Mouse (Mus musculus): ENCODE results near the gene Srp68.
A peak's percentile ranks its signal among the peaks of the same experiment; 100 is the strongest.

Gene Srp68

GRCm38 (mm10) chr11:116250898-116251297, 23.1 kb downstream of the Srp68 start:
- DNase-seq (ENCODE audit: low read depth in 2 of 2, low spot score in 2 of 2): no peak

- DNase-seq (ENCODE audit: low read depth in 2 of 2, low spot score in 2 of 2): no peak
Observed at GRCm38 (mm10) chr11:116247502-116248222, 26.4 kb downstream of the Srp68 start.

GRCm38 (mm10) chr11:116245616-116246015, 28.4 kb downstream of the Srp68 start:
- no peak for DNase-seq (ENCODE audit: low read depth in 2 of 2, low spot score in 2 of 2)

GRCm38 (mm10) chr11:116244580-116244979, 29.4 kb downstream of the Srp68 start:
- DNase-seq (ENCODE audit: low read depth in 2 of 2, low spot score in 2 of 2): no peak

- no peak for DNase-seq (ENCODE audit: low read depth in 2 of 2, low spot score in 2 of 2)
Observed at GRCm38 (mm10) chr11:116241744-116242235, 32.2 kb downstream of the Srp68 start.

- DNase-seq (ENCODE audit: low read depth in 2 of 2, low spot score in 2 of 2): no peak
Observed at GRCm38 (mm10) chr11:116239797-116240196, 34.2 kb downstream of the Srp68 start.

GRCm38 (mm10) chr11:116237742-116238395, 36.1 kb downstream of the Srp68 start, which contains the start of gene Evpl:
Evpl (minus strand) TSS chr11:116238077.
- peak in 1 of 2 experiments; percentile 20 for DNase-seq (ENCODE audit: low read depth in 2 of 2, low spot score in 2 of 2)

- no peak for DNase-seq (ENCODE audit: low read depth in 2 of 2, low spot score in 2 of 2)
Observed at GRCm38 (mm10) chr11:116234901-116235300, 39.1 kb downstream of the Srp68 start.

- DNase-seq (ENCODE audit: low read depth in 2 of 2, low spot score in 2 of 2): no peak
Observed at GRCm38 (mm10) chr11:116232427-116232826, 41.6 kb downstream of the Srp68 start.

GRCm38 (mm10) chr11:116228699-116229098, 45.3 kb downstream of the Srp68 start:
- no peak for DNase-seq (ENCODE audit: low read depth in 2 of 2, low spot score in 2 of 2)

GRCm38 (mm10) chr11:116226414-116226813, 47.6 kb downstream of the Srp68 start:
- peak; percentile 78 to 84 for DNase-seq (ENCODE audit: low read depth in 2 of 2, low spot score in 2 of 2)

- DNase-seq (ENCODE audit: low read depth in 2 of 2, low spot score in 2 of 2): no peak
Observed at GRCm38 (mm10) chr11:116222740-116223059, 51.3 kb downstream of the Srp68 start.

- no peak for DNase-seq (ENCODE audit: low read depth in 2 of 2, low spot score in 2 of 2)
Observed at GRCm38 (mm10) chr11:116221931-116222739, 51.9 kb downstream of the Srp68 start.

GRCm38 (mm10) chr11:116219885-116220284, 54.1 kb downstream of the Srp68 start:
- peak; percentile 25 to 44 for DNase-seq (ENCODE audit: low read depth in 2 of 2, low spot score in 2 of 2)

- no peak for DNase-seq (ENCODE audit: low read depth in 2 of 2, low spot score in 2 of 2)
Observed at GRCm38 (mm10) chr11:116218737-116219400, 55.1 kb downstream of the Srp68 start.

- no peak for DNase-seq (ENCODE audit: low read depth in 2 of 2, low spot score in 2 of 2)
Observed at GRCm38 (mm10) chr11:116218263-116218662, 55.8 kb downstream of the Srp68 start.

- no peak for DNase-seq (ENCODE audit: low read depth in 2 of 2, low spot score in 2 of 2)
Observed at GRCm38 (mm10) chr11:116216549-116216948, 57.5 kb downstream of the Srp68 start.

GRCm38 (mm10) chr11:116215991-116216390, 58.0 kb downstream of the Srp68 start:
- no peak for DNase-seq (ENCODE audit: low read depth in 2 of 2, low spot score in 2 of 2)

- DNase-seq (ENCODE audit: low read depth in 2 of 2, low spot score in 2 of 2): no peak
Observed at GRCm38 (mm10) chr11:116215181-116215580, 58.8 kb downstream of the Srp68 start.

GRCm38 (mm10) chr11:116213877-116214510, 60.0 kb downstream of the Srp68 start:
- DNase-seq (ENCODE audit: low read depth in 2 of 2, low spot score in 2 of 2): no peak

GRCm38 (mm10) chr11:116212847-116213246, 61.2 kb downstream of the Srp68 start:
- no peak for DNase-seq (ENCODE audit: low read depth in 2 of 2, low spot score in 2 of 2)
